Mouse (Mus musculus): ENCODE data around the gene Lgmn. TPM values are rescaled to one million over a fixed set of nuclear protein-coding genes. Genes with fewer than 3 reads are reported as not detected.
A peak's percentile ranks its signal among the peaks of the same experiment; 100 is the strongest.

The Lgmn gene
- total and polyA plus RNA-seq, 2 experiments from 2014 or later: 94.0 to 118 TPM

GRCm38 (mm10) chr12:102423625-102424024 lies 16.0 kb downstream of the Lgmn start:
- H3K9me3 ChIP-seq (replicated peaks; ENCODE audit: control insufficient read depth, low read length): no peaks in the 10 kb centered on the region
- H3K4me1 ChIP-seq (ENCODE audit: control insufficient read depth, insufficient read depth): peaks cover 34% of the 10 kb centered on the region
- H3K4me3 ChIP-seq (ENCODE audit: low read depth, low read length): no peak overlapping the region
- ATAC-seq (ENCODE audit: insufficient read depth, low read depth) (no peak), DNase-seq (ENCODE audit: low spot score) (no peak)
- no peak overlapping the region for H3K9ac ChIP-seq (replicated peaks; ENCODE audit: low read depth, low read length)
- H3K36me3 ChIP-seq (replicated peaks; ENCODE audit: control insufficient read depth, insufficient read depth, low read length): peaks cover 3% of the 10 kb centered on the region; the same call in 1 of the 2 replicates
- H3K27me3 ChIP-seq (ENCODE audit: control insufficient read depth, insufficient read depth, low read length): no peaks in the 10 kb centered on the region
- 49% methylated on average over 8 of the region's 8 CpGs for WGBS
- 0 out of 2 replicates have a peak overlapping the region, but pooled peaks have one; percentile 40 for H3K27ac ChIP-seq (ENCODE audit: low read depth)
- no peak overlapping the region for H3K4me2 ChIP-seq (ENCODE audit: low read depth, low read length)
- TF ChIP-seq CTCF (IDR thresholded peaks at IDR 0.05; ENCODE audit: low read depth) (no peak), EP300 (IDR thresholded peaks at IDR 0.05; ENCODE audit: low read depth) (no peak)

GRCm38 (mm10) chr12:102422623-102423320 lies 16.8 kb downstream of the Lgmn start:
- ATAC-seq (ENCODE audit: insufficient read depth, low read depth) (no peak), DNase-seq (ENCODE audit: low spot score) (no peak)
- H3K4me1 ChIP-seq (ENCODE audit: control insufficient read depth, insufficient read depth): peaks cover 34% of the 10 kb centered on the region
- no peak overlapping the region for H3K9ac ChIP-seq (replicated peaks; ENCODE audit: low read depth, low read length)
- 0 out of 2 replicates have a peak, but pooled peaks have one; percentile 7 for TF ChIP-seq EP300 (IDR thresholded peaks at IDR 0.05; ENCODE audit: low read depth)
- no peak for TF ChIP-seq CTCF (IDR thresholded peaks at IDR 0.05; ENCODE audit: low read depth)
- H3K36me3 ChIP-seq (replicated peaks; ENCODE audit: control insufficient read depth, insufficient read depth, low read length): peaks cover 3% of the 10 kb centered on the region; the same call in 1 of the 2 replicates
- peak overlapping the region; percentile 76 for H3K27ac ChIP-seq (ENCODE audit: low read depth)
- 63% methylated on average over 11 of the region's 11 CpGs for WGBS
- H3K4me3 ChIP-seq (ENCODE audit: low read depth, low read length): no peak overlapping the region
- no peaks in the 10 kb centered on the region for H3K9me3 ChIP-seq (replicated peaks; ENCODE audit: control insufficient read depth, low read length)
- no peak overlapping the region for H3K4me2 ChIP-seq (ENCODE audit: low read depth, low read length)
- H3K27me3 ChIP-seq (ENCODE audit: control insufficient read depth, insufficient read depth, low read length): no peaks in the 10 kb centered on the region

GRCm38 (mm10) chr12:102422065-102422464 lies 17.5 kb downstream of the Lgmn start:
- Histone ChIP-seq H3K27ac (ENCODE audit: low read depth) (peak overlapping the region; percentile 76), H3K9ac (replicated peaks; ENCODE audit: low read depth, low read length) (no peak overlapping the region), H3K27me3 (ENCODE audit: control insufficient read depth, insufficient read depth, low read length) (no peaks in the 10 kb centered on the region), H3K4me2 (ENCODE audit: low read depth, low read length) (no peak overlapping the region), H3K4me3 (ENCODE audit: low read depth, low read length) (no peak overlapping the region), H3K36me3 (replicated peaks; ENCODE audit: control insufficient read depth, insufficient read depth, low read length) (peaks cover 3% of the 10 kb centered on the region; the same call in 1 of the 2 replicates), H3K4me1 (ENCODE audit: control insufficient read depth, insufficient read depth) (peaks cover 34% of the 10 kb centered on the region), H3K9me3 (replicated peaks; ENCODE audit: control insufficient read depth, low read length) (no peaks in the 10 kb centered on the region)
- TF ChIP-seq CTCF (IDR thresholded peaks at IDR 0.05; ENCODE audit: low read depth): no peak
- TF ChIP-seq EP300 (IDR thresholded peaks at IDR 0.05; ENCODE audit: low read depth): no peak; the same call in 1 of the 2 replicates
- WGBS: 30% methylated on average over 6 of the region's 6 CpGs
- DNase-seq (ENCODE audit: low spot score): peak; percentile 94
- peak; percentile 91 for ATAC-seq (ENCODE audit: insufficient read depth, low read depth)

GRCm38 (mm10) chr12:102420168-102420890 lies 19.3 kb downstream of the Lgmn start:
- Histone ChIP-seq H3K36me3 (replicated peaks; ENCODE audit: control insufficient read depth, insufficient read depth, low read length) (no peaks in the 10 kb centered on the region), H3K4me2 (ENCODE audit: low read depth, low read length) (no peak overlapping the region), H3K4me1 (ENCODE audit: control insufficient read depth, insufficient read depth) (peaks cover 49% of the 10 kb centered on the region), H3K27me3 (ENCODE audit: control insufficient read depth, insufficient read depth, low read length) (no peaks in the 10 kb centered on the region), H3K27ac (ENCODE audit: low read depth) (peak overlapping the region; percentile 55), H3K9me3 (replicated peaks; ENCODE audit: control insufficient read depth, low read length) (no peaks in the 10 kb centered on the region), H3K4me3 (ENCODE audit: low read depth, low read length) (no peak overlapping the region), H3K9ac (replicated peaks; ENCODE audit: low read depth, low read length) (no peak overlapping the region)
- TF ChIP-seq EP300 (IDR thresholded peaks at IDR 0.05; ENCODE audit: low read depth): no peak
- WGBS: 30% methylated on average over 10 of the region's 10 CpGs
- no peak for ATAC-seq (ENCODE audit: insufficient read depth, low read depth)
- DNase-seq (ENCODE audit: low spot score): no peak

GRCm38 (mm10) chr12:102419544-102419943 lies 20.1 kb downstream of the Lgmn start:
- Histone ChIP-seq H3K4me2 (ENCODE audit: low read depth, low read length) (no peak overlapping the region), H3K27me3 (ENCODE audit: control insufficient read depth, insufficient read depth, low read length) (no peaks in the 10 kb centered on the region), H3K4me3 (ENCODE audit: low read depth, low read length) (no peak overlapping the region), H3K4me1 (ENCODE audit: control insufficient read depth, insufficient read depth) (peaks cover 42% of the 10 kb centered on the region), H3K9me3 (replicated peaks; ENCODE audit: control insufficient read depth, low read length) (no peaks in the 10 kb centered on the region), H3K9ac (replicated peaks; ENCODE audit: low read depth, low read length) (no peak overlapping the region), H3K36me3 (replicated peaks; ENCODE audit: control insufficient read depth, insufficient read depth, low read length) (no peaks in the 10 kb centered on the region), H3K27ac (ENCODE audit: low read depth) (peak overlapping the region; percentile 55; the same call in 1 of the 2 replicates)
- no peak for TF ChIP-seq CTCF (IDR thresholded peaks at IDR 0.05; ENCODE audit: low read depth)
- TF ChIP-seq EP300 (IDR thresholded peaks at IDR 0.05; ENCODE audit: low read depth): no peak
- no peak for ATAC-seq (ENCODE audit: insufficient read depth, low read depth)
- 57% methylated on average over 3 of the region's 3 CpGs for WGBS
- no peak for DNase-seq (ENCODE audit: low spot score)
